Mouse (Mus musculus): Measurements from ENCODE around the gene Mettl2. TPM values are rescaled to one million over a fixed set of nuclear protein-coding genes. Genes with fewer than 3 reads are reported as not detected.

Mettl2 gene
- polyA plus RNA-seq (2012; ENCODE audit: low replicate concordance), result 7.1 and 10.1 TPM in 2 replicates

GRCm38 (mm10) chr11:105125735-105126519 lies at the start of gene Mettl2:
Gene Mettl2, plus strand, starts transcription at chr11:105126425.

GRCm38 (mm10) chr11:105146593-105146992 lies 20.4 kb downstream of the Mettl2 start, which contains the start of gene Gm10842:
Gene Gm10842, plus strand, starts transcription at chr11:105146893.

GRCm38 (mm10) chr11:105178516-105178915 lies 52.3 kb downstream of the Mettl2 start, which contains the start of gene Tlk2:
Gene Tlk2, plus strand, starts transcription at chr11:105178807.

Other genes starting within 250 kb of the Mettl2 start
- not detected in 2 replicates for gene Efcab3, start 62.8 kb upstream of the Mettl2 start, polyA plus RNA-seq (2012; ENCODE audit: low replicate concordance)
- not detected in 2 replicates for gene Gm10842, start 20.5 kb downstream of the Mettl2 start, polyA plus RNA-seq (2012; ENCODE audit: low replicate concordance)
- 8.3 and 12.5 TPM in 2 replicates for gene Tlk2, start 52.4 kb downstream of the Mettl2 start, polyA plus RNA-seq (2012; ENCODE audit: low replicate concordance)
- gene Mrc2, start 166.2 kb downstream of the Mettl2 start, polyA plus RNA-seq (2012; ENCODE audit: low replicate concordance), result 0.28 and 1.2 TPM in 2 replicates